Mouse (Mus musculus): Measurements from ENCODE around the gene Fam205c.

The Fam205c gene

DNA sequence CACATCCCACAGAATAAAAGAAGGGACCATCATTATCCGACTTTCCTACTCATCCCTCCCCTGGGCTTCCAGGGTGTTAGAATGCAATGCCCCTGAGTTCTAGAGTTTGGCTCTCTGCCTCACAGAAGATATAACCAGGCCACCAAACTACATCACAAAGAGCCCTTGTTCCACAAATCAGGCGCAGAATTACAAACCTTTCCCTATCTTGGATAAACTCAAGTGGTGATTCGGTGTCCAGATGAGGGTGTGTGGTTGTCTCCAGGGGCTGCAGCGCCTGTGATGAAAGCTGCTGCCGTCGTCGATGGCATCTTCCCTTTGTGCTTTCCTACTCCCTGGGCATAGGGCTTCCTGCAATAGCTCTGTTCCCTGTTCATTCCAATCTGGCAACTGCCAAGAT is at the start of gene Fam205c:
Fam205c (minus strand) TSS at position 101 of the 400 bp plus-strand sequence.
- no peak for DNase-seq (ENCODE audit: low spot score in 2 of 2)

DNA sequence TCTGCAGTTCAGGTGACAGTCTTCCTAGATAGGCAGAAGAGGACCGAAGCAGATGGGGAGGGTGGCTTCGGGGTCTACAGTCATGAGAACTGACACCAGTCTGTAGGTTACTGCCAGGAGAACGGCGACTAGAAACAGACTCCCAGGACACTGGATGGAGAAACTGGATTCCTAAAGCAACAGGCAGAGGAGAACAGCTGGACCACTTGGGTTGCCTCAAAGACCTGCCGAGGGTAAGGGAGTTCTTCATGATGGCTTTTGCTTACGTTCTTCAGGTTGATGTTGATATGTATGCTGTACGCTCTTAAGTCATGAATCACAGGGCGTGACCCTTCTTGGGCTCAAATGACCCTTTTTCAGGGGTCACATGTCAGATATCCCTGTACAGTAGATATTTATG is 48.4 kb upstream of the Fam205c start:
- peak in 1 of 2 experiments; percentile 6 for DNase-seq (ENCODE audit: low spot score in 2 of 2)

DNA sequence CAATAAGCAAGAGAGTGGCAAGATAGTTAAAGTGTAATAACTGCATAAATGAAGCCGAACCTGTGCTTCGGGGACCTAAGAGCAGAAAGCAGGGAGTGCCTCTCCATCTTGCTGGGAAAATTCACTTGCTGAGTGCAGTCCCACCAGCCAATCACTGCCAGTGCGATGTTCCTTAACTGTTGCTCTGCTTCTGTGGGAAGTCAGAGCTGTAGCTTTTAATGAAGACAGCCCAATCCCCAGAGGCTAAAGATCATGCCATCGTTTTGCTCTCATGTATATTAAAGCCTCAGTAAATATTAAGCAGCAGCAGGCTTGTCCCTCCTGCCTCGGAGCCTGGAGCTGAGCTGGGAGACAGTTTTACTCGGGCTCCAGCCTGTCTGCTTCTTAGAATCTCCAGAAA is 48.0 kb upstream of the Fam205c start:
- DNase-seq (ENCODE audit: low spot score in 2 of 2): peak in 1 of 2 experiments; percentile 10

DNA sequence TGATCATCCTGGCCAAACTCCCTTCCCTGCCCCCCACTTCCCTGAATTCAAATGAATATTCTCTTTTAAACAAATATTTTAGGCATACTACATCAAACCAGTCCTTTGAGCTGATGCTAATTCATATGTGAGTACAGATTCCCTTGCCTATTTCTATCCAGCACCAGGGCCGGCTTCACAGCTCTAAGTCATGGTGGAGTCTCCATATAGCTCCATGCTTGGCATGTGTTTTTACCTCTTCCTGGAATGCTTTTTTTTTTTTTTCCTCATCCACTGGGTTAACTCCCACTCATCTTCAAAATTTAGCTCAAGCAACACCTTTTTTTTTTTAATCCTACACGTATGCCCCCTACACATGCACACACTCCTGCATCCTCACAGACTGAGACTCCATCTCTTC is 47.5 kb upstream of the Fam205c start:
- DNase-seq (ENCODE audit: low spot score in 2 of 2): no peak

DNA sequence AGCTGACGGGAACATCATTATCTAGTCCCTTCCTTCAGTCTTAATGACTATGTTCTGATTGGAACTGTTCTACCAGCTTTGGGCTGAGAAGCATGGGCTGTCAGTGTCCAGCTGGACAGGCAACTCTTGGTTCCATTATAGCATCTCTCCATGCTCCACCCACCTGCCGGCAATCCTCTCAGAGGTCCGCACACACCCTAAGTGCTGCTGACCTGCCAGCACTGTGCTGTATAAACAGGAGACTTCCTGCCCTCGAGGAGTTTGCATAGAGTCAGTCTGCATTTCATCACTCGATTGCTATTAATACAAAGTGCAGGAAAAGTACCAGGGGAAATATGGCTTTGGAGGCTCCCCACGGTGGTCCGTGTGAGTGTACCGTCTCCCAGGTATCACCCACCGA is 46.7 kb upstream of the Fam205c start:
- DNase-seq (ENCODE audit: low spot score in 2 of 2): no peak

DNA sequence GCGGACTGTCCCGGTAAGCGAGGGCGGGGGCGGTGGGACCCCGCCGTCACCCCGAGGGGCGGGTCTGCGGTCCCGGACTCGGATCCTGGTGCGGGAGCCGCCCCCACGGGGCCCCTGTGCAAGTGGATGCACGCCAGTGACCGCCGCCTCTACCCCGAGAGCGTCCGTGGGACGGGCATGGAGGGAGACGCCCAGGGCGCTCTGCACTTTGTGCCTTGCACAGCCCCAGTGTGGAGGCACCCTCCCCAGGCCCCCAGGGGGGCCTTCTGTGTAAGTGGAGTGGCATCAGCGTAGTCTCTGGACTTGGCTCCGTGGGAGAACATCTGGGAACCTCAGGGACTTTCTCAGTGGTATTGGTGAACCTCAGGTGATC is 43.4 kb upstream of the Fam205c start:
- DNase-seq (ENCODE audit: low spot score in 2 of 2): no peak

DNA sequence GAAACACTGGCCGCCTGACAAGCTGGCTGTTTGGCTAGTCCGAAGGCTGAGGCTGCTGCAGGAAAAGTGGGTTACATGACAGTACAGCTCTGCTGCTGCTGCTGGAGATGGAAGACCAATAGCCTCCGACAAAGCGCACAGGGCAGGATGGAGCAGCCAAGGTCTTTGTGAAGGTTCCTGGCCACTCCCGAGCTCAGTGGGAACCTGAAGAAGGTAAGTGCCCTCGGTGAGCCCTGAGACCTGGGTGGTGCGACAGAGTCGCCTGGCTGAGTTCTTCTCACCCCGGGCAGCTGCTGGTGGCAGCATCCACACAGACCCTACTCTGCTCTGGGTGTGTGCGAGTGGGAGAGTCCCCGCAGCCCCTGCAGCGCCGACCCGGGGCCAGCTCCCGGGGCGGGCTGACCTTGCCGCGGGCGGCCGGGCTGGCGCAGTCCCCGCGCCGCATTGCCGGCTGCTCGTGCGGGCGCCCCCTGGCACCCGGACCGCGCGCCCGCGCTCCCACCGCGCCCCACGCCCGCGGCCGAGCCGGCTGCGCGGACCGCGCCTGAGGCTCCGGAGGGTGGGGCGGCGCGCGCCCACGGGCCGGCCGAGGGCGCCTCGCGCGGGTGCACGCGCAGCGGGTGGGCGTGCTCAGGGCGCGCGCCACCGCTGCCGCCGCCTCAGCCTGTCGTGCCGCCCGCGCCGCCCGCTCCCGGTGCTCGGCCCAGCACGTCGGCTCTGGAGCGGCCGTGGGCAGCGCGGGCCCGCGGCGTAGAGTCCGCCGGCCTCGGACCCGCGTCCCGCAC is 42.8 kb upstream of the Fam205c start, which contains the start of gene Phf24:
Phf24 (plus strand) TSS at position 44 of the 785 bp plus-strand sequence.
- DNase-seq (ENCODE audit: low spot score in 2 of 2): no peak

DNA sequence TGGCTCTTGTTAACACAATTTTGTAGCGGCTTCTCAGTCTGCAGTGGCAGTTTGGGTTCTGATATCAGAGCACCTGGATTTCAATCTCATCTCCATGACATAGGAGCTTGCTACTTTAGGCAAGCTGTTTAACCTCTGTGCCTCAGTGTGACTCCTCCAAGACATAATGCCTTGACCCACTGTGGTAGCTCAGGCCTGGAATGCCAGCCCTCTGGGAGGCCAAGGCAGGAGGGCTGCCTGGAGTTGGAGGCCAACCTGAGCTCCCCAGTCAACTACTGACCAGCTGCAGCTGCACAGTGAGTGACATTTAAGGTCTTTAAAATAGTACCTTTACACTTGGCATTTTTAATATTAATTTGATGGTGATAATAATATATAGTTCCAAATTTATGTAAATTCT is 41.9 kb upstream of the Fam205c start:
- no peak for DNase-seq (ENCODE audit: low spot score in 2 of 2)

DNA sequence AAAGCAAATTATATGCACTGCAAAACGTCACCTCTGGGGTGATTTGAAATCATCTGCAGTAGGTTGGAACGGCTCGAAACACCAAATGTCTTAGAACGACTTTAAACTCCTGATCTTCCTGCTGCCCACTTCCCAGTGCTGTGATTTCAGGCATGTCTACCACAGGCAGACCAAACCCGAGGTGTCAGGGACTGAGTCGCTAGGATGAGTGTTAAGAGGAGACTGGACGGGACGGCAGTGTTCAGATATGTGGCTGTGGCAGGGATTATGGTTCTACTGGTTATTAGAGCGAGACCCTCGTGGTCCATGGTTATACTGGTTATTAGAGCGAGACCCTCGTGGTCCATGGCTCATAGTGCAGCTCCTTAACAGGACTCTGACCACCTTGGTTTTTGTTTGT is 41.3 kb upstream of the Fam205c start:
- no peak for DNase-seq (ENCODE audit: low spot score in 2 of 2)

DNA sequence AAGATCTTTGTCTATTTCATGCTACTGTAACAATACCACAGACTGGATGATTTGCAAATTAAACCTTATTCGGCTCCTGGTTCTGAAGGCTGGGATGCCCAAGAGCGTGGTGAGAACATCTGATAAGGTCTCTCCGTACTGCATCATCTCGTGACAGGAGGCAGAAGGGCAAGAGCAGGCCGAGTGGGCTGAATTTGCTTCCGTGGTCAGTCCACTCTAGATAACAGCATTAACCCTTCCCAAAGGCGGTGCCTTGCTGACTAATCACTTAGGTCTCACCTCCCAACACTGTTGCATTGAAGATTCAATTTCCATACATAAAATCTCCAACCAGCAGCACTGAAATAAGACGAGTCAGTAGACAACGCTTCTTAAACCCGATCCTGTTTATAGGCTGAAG is 39.4 kb upstream of the Fam205c start:
- DNase-seq (ENCODE audit: low spot score in 2 of 2): no peak

DNA sequence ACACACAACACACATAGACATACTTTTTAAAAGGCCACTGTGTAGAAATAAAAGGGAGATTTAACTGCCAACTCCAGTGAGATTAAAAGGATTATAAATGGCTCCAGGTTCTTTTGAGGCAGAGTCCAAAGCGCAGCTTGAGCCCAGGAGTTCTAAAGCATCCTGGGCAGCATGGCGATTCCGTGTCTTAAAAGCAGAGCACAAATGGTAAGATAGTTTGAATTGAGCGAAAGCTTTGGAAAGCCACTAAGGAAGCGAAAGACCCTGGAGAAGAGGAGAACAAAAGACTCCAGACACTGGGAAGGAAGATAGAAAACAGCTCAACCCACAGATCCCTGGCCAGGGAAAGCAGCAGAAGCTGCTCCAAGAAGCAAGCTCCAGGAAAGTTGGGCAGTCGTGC is 30.9 kb upstream of the Fam205c start:
- no peak for DNase-seq (ENCODE audit: low spot score in 2 of 2)

DNA sequence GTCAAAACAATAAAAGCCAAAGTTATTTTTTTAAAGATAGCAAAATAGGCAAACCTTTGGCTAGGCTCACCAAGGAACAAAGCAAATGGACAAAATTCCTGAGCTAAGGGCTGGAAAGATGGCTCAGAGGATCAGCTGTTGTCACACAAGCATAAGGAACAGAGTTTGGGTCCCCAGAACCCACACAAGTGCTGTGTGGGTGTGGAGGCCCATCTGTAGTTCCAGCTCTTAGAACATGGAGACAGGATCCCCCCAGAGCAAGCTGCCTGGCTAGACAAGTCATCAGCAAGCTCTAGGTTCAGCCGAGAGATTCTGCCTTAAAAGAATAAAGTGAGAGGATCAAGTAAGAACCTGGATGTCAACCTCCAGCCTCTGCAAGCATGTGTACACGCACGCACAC is 30.5 kb upstream of the Fam205c start:
- DNase-seq (ENCODE audit: low spot score in 2 of 2): no peak

DNA sequence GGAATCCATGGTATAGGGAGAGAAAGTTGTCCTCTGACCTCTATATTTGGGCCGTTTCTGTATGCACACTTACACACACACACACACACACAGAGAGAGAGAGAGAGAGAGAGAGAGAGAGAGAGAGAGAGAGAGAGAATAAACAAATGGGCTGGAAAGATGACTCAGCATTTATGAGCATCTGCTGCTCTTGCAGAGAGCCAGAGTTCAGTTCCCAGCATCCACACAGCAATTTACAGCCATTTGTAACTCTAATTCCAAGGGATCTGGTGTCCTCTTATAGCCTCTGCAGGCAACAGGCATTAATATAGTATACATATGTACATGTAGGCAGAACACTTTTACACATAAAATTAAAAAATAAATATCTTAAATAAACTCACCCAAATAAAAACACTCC is 29.9 kb upstream of the Fam205c start:
- DNase-seq (ENCODE audit: low spot score in 2 of 2): no peak

DNA sequence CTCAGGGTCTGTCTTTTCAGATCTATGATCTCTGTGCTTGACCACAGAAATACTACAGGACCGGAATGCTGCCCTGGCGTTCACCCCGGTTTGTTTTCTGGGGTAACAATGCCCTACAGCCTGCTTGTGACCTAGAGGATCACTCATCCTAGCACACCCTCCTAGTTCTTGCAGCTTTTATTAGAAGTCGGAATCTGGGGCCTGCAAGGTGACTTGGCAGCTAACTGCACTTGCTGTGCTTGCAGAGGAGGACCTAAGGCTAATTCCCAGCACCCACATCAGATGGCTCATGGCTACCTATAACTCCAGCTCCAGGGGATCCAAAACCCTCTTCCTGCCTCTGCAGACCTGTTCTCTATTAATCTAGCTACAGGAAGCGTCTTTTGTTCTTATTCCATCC is 28.7 kb upstream of the Fam205c start:
- DNase-seq (ENCODE audit: low spot score in 2 of 2): no peak

DNA sequence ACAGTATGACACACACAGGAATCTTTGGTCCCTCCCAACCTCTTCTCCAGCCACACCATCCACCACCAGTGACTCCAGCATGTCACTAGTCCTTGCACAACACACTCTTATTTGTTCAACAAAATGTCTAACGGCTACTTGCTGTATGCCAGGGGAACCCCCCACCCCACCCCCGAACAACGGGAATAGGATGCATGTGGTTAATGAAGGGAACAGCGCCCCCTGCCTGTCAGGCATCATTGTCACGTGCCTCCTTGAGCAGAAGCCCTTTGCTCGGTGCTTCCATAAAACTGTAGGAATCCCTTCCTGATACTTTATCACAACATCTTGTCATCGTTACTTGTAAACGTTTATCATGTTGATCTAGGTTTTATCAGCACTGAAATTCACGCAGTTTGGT is 28.1 kb upstream of the Fam205c start:
- DNase-seq (ENCODE audit: low spot score in 2 of 2): no peak

DNA sequence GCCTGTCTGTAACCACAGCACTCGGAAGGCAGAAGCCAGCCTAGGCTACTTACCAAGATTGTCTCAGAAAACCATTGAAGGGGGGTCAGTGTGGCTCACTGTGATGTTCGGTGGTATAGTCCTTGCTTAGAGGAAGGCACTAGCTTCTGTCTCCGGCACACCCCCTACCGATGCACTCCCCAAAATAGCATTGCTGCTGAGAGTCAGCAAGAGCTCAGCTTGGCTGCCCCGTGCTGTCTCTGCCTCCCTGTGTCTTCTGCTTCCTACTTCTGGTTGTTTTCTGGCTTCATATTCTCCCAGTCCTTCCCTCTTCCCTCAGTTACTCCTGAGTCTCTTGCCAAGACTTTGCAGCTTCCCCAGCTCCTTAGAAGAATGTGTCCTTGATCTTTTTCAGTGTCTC is 26.8 kb upstream of the Fam205c start:
- peak in 1 of 2 experiments; percentile 34 for DNase-seq (ENCODE audit: low spot score in 2 of 2)

DNA sequence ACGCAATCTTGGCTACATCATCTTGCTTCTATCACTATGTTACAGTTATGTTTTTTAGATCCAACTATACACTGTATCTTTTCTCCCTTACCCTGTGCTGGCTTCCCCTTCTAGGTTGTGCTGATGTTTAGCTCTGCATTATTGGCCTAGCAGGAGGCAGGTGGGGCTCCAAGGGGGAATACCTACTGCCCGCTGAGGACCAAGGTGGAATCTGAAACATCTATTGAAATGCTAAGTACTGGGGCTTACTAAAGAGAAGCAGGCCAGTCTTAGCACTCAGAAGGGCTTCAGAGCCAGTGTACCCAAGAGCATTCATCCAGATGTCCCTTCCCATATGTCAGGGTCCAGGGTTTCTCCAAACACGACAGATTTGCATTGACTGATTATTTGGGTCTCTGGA is 24.9 kb upstream of the Fam205c start:
- DNase-seq (ENCODE audit: low spot score in 2 of 2): no peak

DNA sequence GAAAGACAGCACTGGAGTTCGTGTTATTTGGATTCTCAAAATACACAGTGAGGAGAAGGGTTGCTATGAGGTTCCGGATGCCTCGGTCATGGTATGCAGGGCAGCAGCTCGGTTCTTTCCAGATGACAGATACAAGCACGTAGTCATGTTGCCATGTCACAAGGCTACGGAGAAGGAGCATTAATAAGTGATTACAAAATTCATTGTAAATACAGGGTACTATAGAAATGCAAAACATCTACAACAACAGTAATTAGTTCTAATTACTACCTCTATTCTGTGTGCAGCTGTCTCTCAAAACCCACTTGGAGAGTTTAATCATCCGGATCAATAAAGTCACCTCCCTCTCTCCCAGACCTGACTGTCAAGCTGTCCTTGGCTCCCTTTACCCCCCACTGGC is 21.1 kb upstream of the Fam205c start:
- no peak for DNase-seq (ENCODE audit: low spot score in 2 of 2)

DNA sequence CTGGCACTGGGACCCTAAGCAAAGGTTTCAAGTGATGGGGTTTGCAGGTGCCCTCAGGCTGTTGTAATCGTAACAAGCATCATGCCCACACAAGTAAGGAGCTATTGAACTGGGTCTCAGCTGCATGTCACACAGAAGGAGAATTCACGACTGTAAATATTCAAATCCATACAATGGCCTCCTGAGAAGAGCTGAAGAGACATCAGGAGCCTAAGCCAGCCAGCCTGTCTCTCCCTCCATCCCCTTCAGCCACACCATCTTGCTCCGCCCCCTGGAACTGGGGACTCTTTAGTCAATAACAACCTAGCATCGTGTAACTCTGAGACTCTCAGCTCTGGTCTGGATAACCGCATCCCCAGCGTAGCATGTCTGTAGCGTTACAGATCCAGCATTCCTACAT is 17.1 kb upstream of the Fam205c start:
- no peak for DNase-seq (ENCODE audit: low spot score in 2 of 2)

DNA sequence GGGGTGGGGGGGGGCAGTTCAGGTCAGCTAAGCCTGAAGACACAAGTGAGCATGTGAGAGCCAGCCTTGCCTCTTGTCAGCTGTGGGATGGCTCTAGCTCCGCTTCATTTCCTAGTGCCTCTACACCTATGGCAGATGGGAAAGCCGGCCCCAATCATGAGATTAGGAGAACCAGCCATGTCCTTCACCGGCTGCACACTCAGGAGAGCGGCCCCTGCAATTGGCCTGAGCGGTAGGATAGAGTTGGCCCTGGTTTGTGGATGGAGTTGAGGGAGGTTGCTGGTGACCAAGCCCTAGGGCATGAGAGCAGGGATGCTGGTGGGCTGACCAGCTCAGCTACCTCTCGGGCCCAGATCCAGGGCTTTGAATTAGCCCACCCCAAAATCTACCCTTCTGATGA is 14.8 kb upstream of the Fam205c start:
- DNase-seq (ENCODE audit: low spot score in 2 of 2): no peak

DNA sequence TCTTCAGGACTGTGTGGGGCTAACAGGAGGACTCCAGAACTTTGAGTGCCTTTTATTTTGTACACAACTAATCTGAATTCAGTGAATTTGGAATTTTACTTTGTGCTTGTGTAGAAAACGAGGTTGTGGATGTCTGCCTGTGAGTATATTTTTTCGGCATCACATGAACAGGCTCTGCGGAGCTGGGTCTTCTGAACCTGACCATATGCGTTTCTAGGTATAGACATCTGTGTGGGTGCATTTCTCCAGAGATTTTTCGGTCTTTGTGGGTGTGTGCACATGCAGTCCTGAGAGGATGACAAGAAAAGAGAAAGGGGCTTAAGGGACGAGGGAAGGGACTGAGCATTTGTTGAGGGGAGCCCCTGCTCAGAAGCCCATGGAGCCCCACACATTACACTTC is 12.9 kb upstream of the Fam205c start:
- no peak for DNase-seq (ENCODE audit: low spot score in 2 of 2)

DNA sequence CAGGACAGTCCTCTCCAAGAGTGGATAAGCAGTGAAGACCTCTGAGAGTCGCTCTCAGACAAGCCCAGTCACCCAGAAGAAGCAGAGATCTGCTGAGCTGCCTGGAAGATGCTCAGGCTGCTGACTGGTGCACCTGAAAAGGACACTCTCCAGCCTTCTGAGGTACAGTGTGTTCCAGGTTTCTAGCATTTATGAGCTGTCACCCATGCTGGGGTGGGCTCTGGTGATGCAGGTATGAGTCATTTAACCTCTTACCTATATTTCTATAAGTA is 6.6 kb upstream of the Fam205c start:
- no peak for DNase-seq (ENCODE audit: low spot score in 2 of 2)

DNA sequence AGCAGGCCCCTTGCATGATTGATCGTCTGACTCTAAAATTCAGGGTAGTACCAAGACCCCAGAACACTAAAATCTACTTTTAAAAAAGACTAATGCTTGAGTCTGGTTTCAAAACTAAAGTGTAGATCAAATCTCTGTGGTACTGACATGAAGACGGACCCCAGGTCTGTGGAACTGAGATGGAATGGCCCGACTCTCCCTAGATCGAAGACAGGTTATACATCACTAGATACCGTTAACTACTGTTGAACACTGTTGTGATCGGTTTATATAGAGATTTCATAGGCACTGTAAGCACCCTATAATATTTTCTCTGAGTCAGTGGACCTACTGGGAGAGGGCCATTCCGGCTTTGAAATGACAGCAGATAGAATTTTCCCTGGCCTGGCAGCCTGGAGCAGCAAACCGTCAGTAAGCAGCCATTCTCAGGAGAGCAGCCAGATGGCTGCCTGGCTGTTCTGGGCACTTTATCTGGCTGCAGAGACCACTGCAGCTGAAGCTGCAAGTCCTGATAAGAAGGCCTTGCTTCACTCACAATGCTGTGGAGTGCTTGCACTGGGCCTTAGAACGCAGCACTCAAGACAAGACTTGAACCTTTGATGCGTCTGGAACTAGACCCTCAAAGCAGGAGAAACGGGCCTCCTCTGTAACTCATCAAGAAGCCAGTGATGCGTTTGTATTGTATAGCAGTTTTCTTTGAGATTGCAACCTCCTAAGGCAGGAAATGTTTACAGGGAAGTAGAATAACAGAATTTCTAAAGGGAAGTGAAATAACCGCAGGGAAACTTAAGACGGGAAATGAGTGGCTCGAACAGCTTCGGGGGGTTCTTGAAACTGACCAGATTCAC is 6.0 kb upstream of the Fam205c start:
- DNase-seq (ENCODE audit: low spot score in 2 of 2): no peak

Measured in frontal cortex, postnatal 14 days (tissue).